Mouse (Mus musculus) MEL (cell line): ENCODE measurements around the gene Ocln. TPM values are rescaled to one million over a fixed set of nuclear protein-coding genes. Genes with fewer than 3 reads are reported as not detected.

ENCODE experiments used
- DNase-seq: peaks from one replicate; pipeline ENCODE4 v3.0.0; 2011; ENCODE audit warnings: low read depth, low spot score
- H3K27ac ChIP-seq: 2 replicates; pipeline ENCODE4 v1.5.1; 2012; ENCODE audit warnings: low read depth, mild to moderate bottlenecking, control low read depth, low read length, moderate library complexity; ENCODE audit not compliant: control insufficient read depth
- H3K27me3 ChIP-seq, 2 experiments: fragments of 150-350 bp in 1 of 2; sonication (generic) in 1 of 2; 2 replicates each; pipeline ENCODE4 v1.6.1; 2012; ENCODE audit warnings: low read length in 2 of 2, mild to moderate bottlenecking in 2 of 2, improper control_type of control experiment in 1 of 2, moderate library complexity in 1 of 2; ENCODE audit not compliant: insufficient read depth in 2 of 2, control insufficient read depth in 1 of 2
- H3K36me3 ChIP-seq, 2 experiments: 2 replicates each; pipeline ENCODE4 v1.6.1; 2012 to 2014; ENCODE audit warnings: low read length in 2 of 2, improper control_type of control experiment in 1 of 2, inconsistent platforms in 1 of 2, mild to moderate bottlenecking in 1 of 2; ENCODE audit not compliant: insufficient read depth in 2 of 2, control insufficient read depth in 1 of 2
- H3K4me1 ChIP-seq, 2 experiments: fragments of 150-350 bp in 1 of 2; sonication (generic) in 1 of 2; 2 replicates each; pipeline ENCODE4 v1.6.1; 2012; ENCODE audit warnings: low read length in 2 of 2, improper control_type of control experiment in 1 of 2, mild to moderate bottlenecking in 1 of 2; ENCODE audit not compliant: insufficient read depth in 2 of 2, control insufficient read depth in 1 of 2
- H3K4me3 ChIP-seq, 2 experiments: fragments of 150-350 bp in 1 of 2; sonication (generic) in 1 of 2; 2 replicates each; pipeline ENCODE4 v1.5.1; 2012; ENCODE audit warnings: low read depth in 2 of 2, low read length in 2 of 2, mild to moderate bottlenecking in 2 of 2, moderate library complexity in 2 of 2, control low read depth in 1 of 2, improper control_type of control experiment in 1 of 2; ENCODE audit not compliant: control insufficient read depth in 1 of 2, insufficient read depth in 1 of 2
- H3K79me2 ChIP-seq: 2 replicates; pipeline ENCODE4 v1.6.1; 2012; ENCODE audit warnings: mild to moderate bottlenecking, low read length, moderate library complexity; ENCODE audit not compliant: control insufficient read depth, poor library complexity, insufficient read depth
- H3K9ac ChIP-seq: 2 replicates; pipeline ENCODE4 v1.6.1; 2012; ENCODE audit warnings: low read depth, mild to moderate bottlenecking, control low read depth, low read length, moderate library complexity; ENCODE audit not compliant: control insufficient read depth, poor library complexity, severe bottlenecking
- H3K9me3 ChIP-seq: fragments of 150-350 bp; sonication (generic); replicated peaks from 2 replicates; pipeline ENCODE4 v1.6.1; 2012; ENCODE audit warnings: mild to moderate bottlenecking, low read length, improper control_type of control experiment, moderate library complexity; ENCODE audit not compliant: insufficient read depth
- CHD2 ChIP-seq: IDR thresholded peaks from 2 replicates; pipeline ENCODE4 v1.6.1; 2011; ENCODE audit warnings: low read length, improper control_type of control experiment
- CTCF ChIP-seq, 3 experiments: IDR thresholded peaks in 2 of 3; conservative IDR thresholded peaks in 1 of 3; 2 replicates each; pipeline ENCODE4 v1.5.1; 2011 to 2012; ENCODE audit warnings: low read length in 3 of 3, low read depth in 2 of 3, mild to moderate bottlenecking in 2 of 3, improper control_type of control experiment in 1 of 3, inconsistent platforms in 1 of 3, mixed read lengths in 1 of 3, moderate library complexity in 1 of 3; ENCODE audit not compliant: control insufficient read depth in 1 of 3, insufficient read depth in 1 of 3, poor library complexity in 1 of 3, severe bottlenecking in 1 of 3
- E2F4 ChIP-seq: IDR thresholded peaks from 2 replicates; pipeline ENCODE4 v1.6.1; 2011; ENCODE audit warnings: low read depth, low read length, improper control_type of control experiment, borderline replicate concordance
- ETS1 ChIP-seq: IDR thresholded peaks from 2 replicates; pipeline ENCODE4 v1.6.1; 2012; ENCODE audit warnings: low read depth, mild to moderate bottlenecking, inconsistent platforms, low read length, improper control_type of control experiment, moderate library complexity
- MAFK ChIP-seq: IDR thresholded peaks from 2 replicates; pipeline ENCODE4 v1.6.1; 2011; ENCODE audit warnings: low read depth, mild to moderate bottlenecking, low read length, improper control_type of control experiment, borderline replicate concordance
- NELFE ChIP-seq: IDR thresholded peaks from 2 replicates; pipeline ENCODE4 v1.6.1; 2011; ENCODE audit warnings: low read depth, low read length, improper control_type of control experiment
- NRF1 ChIP-seq: IDR thresholded peaks from 2 replicates; pipeline ENCODE4 v1.6.1; 2014; ENCODE audit warnings: low read depth, mild to moderate bottlenecking, inconsistent platforms, low read length, improper control_type of control experiment, moderate library complexity; ENCODE audit not compliant: poor library complexity, insufficient read depth, severe bottlenecking
- POLR2AphosphoS2 ChIP-seq: IDR thresholded peaks from 2 replicates; pipeline ENCODE4 v1.6.1; 2011; ENCODE audit warnings: low read length, improper control_type of control experiment
- SMC3 ChIP-seq: IDR thresholded peaks from 2 replicates; pipeline ENCODE4 v1.6.1; 2011; ENCODE audit warnings: low read depth, low read length, improper control_type of control experiment
- TAL1 ChIP-seq: IDR thresholded peaks from 2 replicates; pipeline ENCODE4 v1.6.1; 2012; ENCODE audit warnings: mild to moderate bottlenecking, inconsistent platforms, low read length, moderate library complexity, mixed read lengths
- USF2 ChIP-seq, 2 experiments: IDR thresholded peaks; 2 replicates each; pipeline ENCODE4 v1.6.1; 2011 to 2012; ENCODE audit warnings: improper control_type of control experiment in 2 of 2, low read length in 2 of 2, borderline replicate concordance in 1 of 2, inconsistent platforms in 1 of 2, low read depth in 1 of 2, mild to moderate bottlenecking in 1 of 2; ENCODE audit not compliant: insufficient read depth in 1 of 2
- ZC3H11A ChIP-seq: IDR thresholded peaks from 2 replicates; pipeline ENCODE4 v1.6.1; 2012; ENCODE audit warnings: low read depth, mild to moderate bottlenecking, inconsistent platforms, low read length, improper control_type of control experiment
- polyA plus RNA-seq, 2 experiments: library from polyadenylated mRNA; stranded (reverse) in 1 of 2; unstranded in 1 of 2; fragments of >175 nt in 1 of 2; fragments of >200 nt in 1 of 2; gene quantifications; 2 replicates each; pipeline versions ENCODE4 v1.2.1 to v1.2.4; 2012; ENCODE audit warnings: low replicate concordance in 2 of 2, low read depth in 1 of 2; ENCODE audit not compliant: insufficient read length in 2 of 2, insufficient read depth in 1 of 2, missing spikeins in 1 of 2
- total RNA-seq: library from RNA; depleted of rRNA; stranded (reverse); fragments of 300-350 nt; gene quantifications from 2 replicates; pipeline ENCODE4 v1.2.3, GENCODE M21; 2012

Ocln gene
- total and polyA plus RNA-seq, 3 experiments: 0.31 to 0.58 TPM; not detected in 1

- no peak overlapping the region for H3K4me3 ChIP-seq
- TF ChIP-seq ETS1: no peak
- peak; percentile 80 for TF ChIP-seq MAFK
- no peak for TF ChIP-seq CHD2
- TF ChIP-seq E2F4: no peak
- no peak for TF ChIP-seq SMC3
- no peak for TF ChIP-seq ZC3H11A
- TF ChIP-seq POLR2AphosphoS2: no peak
- no peak for TF ChIP-seq NELFE
- TF ChIP-seq USF2 (IDR thresholded peaks at IDR 0.05; ENCODE audit: borderline replicate concordance in 1 of 2, insufficient read depth in 1 of 2, low read depth in 1 of 2, low read length in 2 of 2): no peak
- TF ChIP-seq, all 39 proteins: peak for 1
- Histone ChIP-seq H3K9ac (no peak overlapping the region), H3K36me3 (no peaks in the 10 kb centered on the region), H3K79me2 (no peaks in the 10 kb centered on the region), H3K4me1 (no peaks in the 10 kb centered on the region), H3K27ac (no peak overlapping the region), H3K9me3 (no peaks in the 10 kb centered on the region), H3K27me3 (no peaks in the 10 kb centered on the region)
- DNase-seq: no peak
Measured at GRCm38 (mm10) chr13:100597284-100597683, 44.8 kb upstream of the Ocln start.

GRCm38 (mm10) chr13:100595552-100595885, 43.0 kb upstream of the Ocln start:
- H3K27me3 ChIP-seq: no peaks in the 10 kb centered on the region
- no peak for TF ChIP-seq NRF1
- no peak for TF ChIP-seq CTCF (IDR thresholded peaks at IDR 0.05 in 2 of 3, conservative IDR thresholded peaks at IDR 0.05 in 1 of 3; ENCODE audit: control insufficient read depth in 1 of 3, insufficient read depth in 1 of 3, low read depth in 2 of 3, low read length in 3 of 3, poor library complexity in 1 of 3, severe bottlenecking in 1 of 3)
- TF ChIP-seq, all 39 proteins: peak for 0
- H3K79me2 ChIP-seq: no peaks in the 10 kb centered on the region
- H3K9me3 ChIP-seq: no peaks in the 10 kb centered on the region
- no peak for DNase-seq
- no peaks in the 10 kb centered on the region for H3K36me3 ChIP-seq
- H3K4me3 ChIP-seq: no peak overlapping the region
- no peak overlapping the region for H3K9ac ChIP-seq
- no peaks in the 10 kb centered on the region for H3K4me1 ChIP-seq
- no peak overlapping the region for H3K27ac ChIP-seq

GRCm38 (mm10) chr13:100594838-100595551, 42.5 kb upstream of the Ocln start:
- no peak for TF ChIP-seq TAL1
- no peak for TF ChIP-seq E2F4

More at GRCm38 (mm10) chr13:100594838-100595551, 42.5 kb upstream of the Ocln start:
- no peaks in the 10 kb centered on the region for H3K4me1 ChIP-seq
- H3K9me3 ChIP-seq: no peaks in the 10 kb centered on the region
- DNase-seq: no peak
- H3K4me3 ChIP-seq: no peak overlapping the region
- H3K36me3 ChIP-seq: no peaks in the 10 kb centered on the region
- H3K27me3 ChIP-seq: no peaks in the 10 kb centered on the region
- H3K9ac ChIP-seq: no peak overlapping the region
- H3K79me2 ChIP-seq: no peaks in the 10 kb centered on the region
- H3K27ac ChIP-seq: no peak overlapping the region
